Mouse (Mus musculus) urinary bladder, postnatal 25 days (tissue): ENCODE data around the gene Trmt1l.

ENCODE experiments used
- DNase-seq: peaks from one replicate; pipeline ENCODE4 v3.0.0; 2022; ENCODE audit warnings: low spot score

The Trmt1l gene

DNA sequence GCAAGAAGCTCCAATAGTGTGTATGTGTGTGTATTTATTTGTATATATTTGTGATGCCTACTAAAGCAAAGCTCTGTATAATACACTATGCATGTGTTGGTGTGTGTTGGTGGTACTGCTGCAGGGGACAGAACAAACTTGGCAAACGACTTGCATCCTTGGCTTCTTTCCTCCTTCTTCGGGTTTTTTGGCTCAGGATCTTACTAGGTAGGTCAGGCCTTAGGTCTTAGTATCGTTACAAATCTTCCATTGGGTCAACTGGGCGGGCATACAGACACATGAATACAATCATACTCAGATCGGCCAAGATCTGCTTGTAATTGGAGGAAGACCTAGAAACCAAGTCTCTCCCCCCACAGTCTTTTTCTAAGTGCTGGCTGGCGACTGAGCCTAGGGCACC lies 66.4 kb downstream of the Trmt1l start:
- no peak for DNase-seq

DNA sequence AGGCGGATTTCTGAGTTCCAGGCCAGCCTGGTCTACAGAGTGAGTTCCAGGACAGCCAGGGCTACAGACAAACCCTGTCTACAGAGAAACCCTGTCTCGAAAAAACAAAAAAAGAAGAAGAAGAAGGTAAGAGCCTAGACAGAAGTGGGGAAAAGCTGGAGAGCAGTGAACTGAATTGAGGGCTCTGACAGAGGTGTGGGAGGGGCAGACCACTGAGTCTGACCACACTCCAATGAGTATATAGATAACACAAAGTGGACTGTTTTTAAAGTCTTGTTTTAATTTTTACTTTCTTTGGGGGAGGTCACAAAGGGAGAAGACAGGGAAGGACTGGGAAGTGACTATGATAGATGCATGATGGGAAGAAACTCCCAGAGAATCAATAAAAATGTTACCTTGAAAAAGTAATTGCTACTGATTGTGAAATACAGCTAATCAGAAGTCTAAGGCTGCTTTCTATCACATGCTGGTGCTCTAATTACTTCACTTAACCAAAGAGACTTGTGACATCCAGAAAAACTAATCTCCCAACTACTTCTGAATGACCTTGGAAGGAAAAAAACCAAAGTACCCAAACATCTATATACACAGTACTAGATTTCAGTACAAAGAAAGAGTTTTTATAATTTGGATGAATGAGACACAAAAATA lies 67.4 kb downstream of the Trmt1l start:
- no peak for DNase-seq

- peak; percentile 17 for DNase-seq
These were observed 68.7 kb downstream of the Trmt1l start for GRCm38 (mm10) chr1:151497028-151497427.

- DNase-seq, result no peak
These were observed 69.6 kb downstream of the Trmt1l start for GRCm38 (mm10) chr1:151497942-151498341.

GRCm38 (mm10) chr1:151498381-151498780 lies 70.0 kb downstream of the Trmt1l start:
- DNase-seq, result no peak

DNA sequence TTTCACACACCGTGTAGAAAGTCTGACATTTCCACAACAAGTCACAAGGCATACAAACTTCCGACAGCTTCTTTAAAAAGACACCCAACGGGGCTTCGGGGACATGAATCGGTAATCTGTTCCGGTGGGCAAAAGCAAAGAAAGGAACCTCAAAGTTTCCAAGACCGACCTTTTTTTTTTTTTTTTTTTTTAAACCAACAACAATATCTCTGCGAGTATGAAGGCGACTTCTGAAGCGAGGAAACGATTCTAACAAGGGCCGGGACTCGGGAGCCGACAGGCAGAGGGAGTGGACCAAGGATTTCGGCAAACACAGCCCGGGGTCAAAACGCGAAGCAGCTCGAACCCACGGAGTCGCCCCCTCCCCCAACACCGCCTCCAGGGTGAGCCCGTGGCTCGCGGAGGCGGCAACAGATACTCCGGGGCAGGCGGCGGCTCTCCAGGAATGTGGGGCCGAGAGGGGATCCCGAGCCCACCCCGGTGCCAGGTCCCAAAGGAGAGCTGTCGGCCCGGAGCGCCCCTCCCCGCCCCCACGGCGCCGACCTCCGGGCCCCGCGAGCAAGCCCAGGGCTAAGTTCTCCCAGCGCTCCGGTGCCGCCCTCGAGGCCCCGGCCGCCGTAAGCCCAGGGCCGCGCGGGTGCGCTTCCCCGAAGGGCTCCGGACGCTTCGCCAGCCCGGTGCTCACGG lies 71.6 kb downstream of the Trmt1l start:
- DNase-seq, result peak; percentile 58

DNA sequence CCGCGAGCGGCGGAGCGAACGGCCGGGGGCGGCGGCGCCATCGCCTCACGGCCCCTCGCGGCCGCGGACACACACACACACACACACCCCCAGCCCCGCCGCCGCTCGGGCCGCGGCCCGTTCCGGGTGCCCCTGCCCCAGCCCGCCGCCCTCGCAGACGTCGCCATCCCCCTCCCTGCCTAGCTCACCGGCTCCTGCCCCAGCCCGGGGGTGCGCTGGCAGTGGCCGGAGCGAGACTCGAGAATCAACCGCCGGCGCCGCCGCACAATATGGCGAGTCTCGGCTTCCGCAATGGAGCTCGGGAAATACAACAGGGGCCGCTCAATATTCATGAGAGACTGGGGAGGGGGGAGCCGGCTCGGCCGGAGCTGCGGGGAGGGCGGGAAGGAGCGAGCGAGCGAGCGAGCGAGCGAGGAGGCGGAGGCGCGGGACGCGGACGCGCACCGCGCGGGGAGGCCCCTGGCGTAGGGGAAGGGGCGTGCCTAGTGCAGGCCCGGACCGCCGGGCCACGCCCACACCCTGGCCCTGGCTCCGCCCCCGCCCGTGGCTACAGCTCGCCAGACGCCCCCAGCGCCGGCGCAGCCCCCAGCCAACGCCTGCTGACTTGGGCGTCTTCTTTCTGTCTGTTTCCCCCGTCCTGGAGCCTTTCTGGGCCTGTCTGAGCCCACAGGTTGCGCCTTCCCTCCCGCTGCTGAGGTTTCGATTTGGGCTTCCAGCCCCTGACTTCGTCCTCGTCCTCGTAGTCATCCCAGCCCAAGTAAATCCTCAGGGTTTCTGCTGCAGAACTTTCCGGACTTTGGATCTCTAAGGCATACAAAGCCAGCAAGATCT lies 72.4 kb downstream of the Trmt1l start, which contains the start of gene Rnf2:
TSS of gene Rnf2 (minus strand) at position 425 of the 831 bp plus-strand sequence.
- peak; percentile 89 for DNase-seq
